Mouse (Mus musculus): ENCODE data around the gene Lgr5. TPM values are rescaled to one million over a fixed set of nuclear protein-coding genes. Genes with fewer than 3 reads are reported as not detected.

Lgr5 gene
- polyA plus RNA-seq, 1 experiment from 2014 or later, result 0.73 TPM

DNA sequence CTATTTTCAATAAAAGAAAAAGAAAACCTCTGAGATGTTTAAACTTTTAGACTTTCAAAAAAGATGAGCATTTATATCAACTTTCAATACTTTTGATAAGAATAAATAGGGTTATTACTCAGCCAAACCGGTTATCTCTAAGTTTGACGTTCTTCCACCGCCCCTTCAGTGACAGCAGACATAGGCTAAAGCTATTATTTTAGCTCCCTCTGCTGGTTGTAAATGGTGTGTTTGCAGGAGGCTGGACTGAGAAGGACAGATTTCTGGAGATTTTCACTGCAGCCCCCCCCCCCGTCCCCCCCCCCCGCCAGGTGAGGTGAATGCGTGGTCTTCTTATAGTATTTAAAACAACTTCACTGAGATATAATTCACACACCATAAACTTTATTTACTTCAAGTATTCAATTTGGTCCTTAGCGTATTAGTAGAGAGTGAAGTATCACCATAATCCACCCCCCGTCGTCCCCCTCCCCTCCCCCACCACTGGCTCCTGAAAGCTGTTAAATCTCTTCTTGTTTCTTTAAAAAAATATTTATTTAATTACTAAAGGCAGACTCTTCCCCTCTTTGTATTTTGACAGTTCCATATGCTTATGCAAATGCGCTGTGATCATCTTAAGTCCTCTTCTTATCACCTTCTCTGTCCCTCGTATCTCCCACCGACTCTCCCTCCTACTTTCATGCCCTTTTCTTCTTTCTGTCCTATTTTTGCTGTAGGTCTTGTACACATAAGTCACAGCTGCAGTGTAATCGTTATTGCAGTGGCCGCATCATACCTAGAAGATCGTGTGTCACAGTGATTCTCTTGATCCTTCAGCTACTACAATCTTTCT is 30.1 kb upstream of the Lgr5 start:
- no peaks in the 10 kb centered on the region for H3K36me3 ChIP-seq (replicated peaks; ENCODE audit: insufficient read depth, low read length)
- H3K4me3 ChIP-seq (ENCODE audit: low read depth, low read length), result no peak overlapping the region
- no peak overlapping the region for H3K27ac ChIP-seq (ENCODE audit: low read depth)
- no peaks in the 10 kb centered on the region for H3K4me1 ChIP-seq (ENCODE audit: insufficient read depth)
- no peaks in the 10 kb centered on the region for H3K9me3 ChIP-seq (ENCODE audit: low read length)
- H3K27me3 ChIP-seq (ENCODE audit: insufficient read depth, low read length), result no peaks in the 10 kb centered on the region
- DNase-seq (no peak), ATAC-seq (no peak)
- no peak overlapping the region for H3K9ac ChIP-seq (replicated peaks)
- peak; percentile 69 for TF ChIP-seq CTCF (IDR thresholded peaks at IDR 0.05; ENCODE audit: low read depth)
- TF ChIP-seq EP300 (IDR thresholded peaks at IDR 0.05; ENCODE audit: low read depth), result no peak
- H3K4me2 ChIP-seq (ENCODE audit: low read depth, low read length), result 0 out of 2 replicates have a peak overlapping the region, but pooled peaks have one; percentile 22
- 17% methylated on average over 12 of the region's 15 CpGs for whole genome bisulfite sequencing (ENCODE audit: insufficient replicate concordance)

DNA sequence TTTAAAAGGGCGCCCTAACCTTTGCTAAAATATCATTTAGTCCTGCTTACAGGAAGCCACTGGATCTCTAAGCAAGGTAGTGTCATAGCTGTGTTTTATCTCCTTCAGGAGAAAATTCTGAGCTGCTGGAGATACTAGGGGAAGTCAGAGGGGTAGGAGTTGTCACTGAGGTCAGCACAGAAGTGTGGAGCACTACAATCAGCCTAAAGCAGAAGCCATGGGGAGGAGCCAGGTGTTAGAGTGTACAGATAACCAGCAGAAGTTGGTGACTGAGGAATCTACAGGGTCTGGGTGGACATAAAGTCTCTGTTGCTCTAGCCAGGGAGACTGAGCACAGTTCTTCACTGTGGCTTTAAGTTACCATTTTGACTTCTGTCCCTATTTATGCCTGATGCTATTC is 8.2 kb upstream of the Lgr5 start:
- Histone ChIP-seq H3K36me3 (replicated peaks; ENCODE audit: insufficient read depth, low read length) (no peaks in the 10 kb centered on the region), H3K4me1 (ENCODE audit: insufficient read depth) (no peaks in the 10 kb centered on the region), H3K27me3 (ENCODE audit: insufficient read depth, low read length) (no peaks in the 10 kb centered on the region), H3K4me2 (ENCODE audit: low read depth, low read length) (no peak overlapping the region), H3K9me3 (ENCODE audit: low read length) (no peaks in the 10 kb centered on the region), H3K4me3 (ENCODE audit: low read depth, low read length) (no peak overlapping the region), H3K27ac (ENCODE audit: low read depth) (no peak overlapping the region), H3K9ac (replicated peaks) (no peak overlapping the region)
- no peak for ATAC-seq
- no peak for DNase-seq
- 90% methylated on average over 1 of the region's 1 CpGs for WGBS (ENCODE audit: insufficient replicate concordance)
- TF ChIP-seq CTCF (IDR thresholded peaks at IDR 0.05; ENCODE audit: low read depth), result no peak
- TF ChIP-seq EP300 (IDR thresholded peaks at IDR 0.05; ENCODE audit: low read depth), result no peak

DNA sequence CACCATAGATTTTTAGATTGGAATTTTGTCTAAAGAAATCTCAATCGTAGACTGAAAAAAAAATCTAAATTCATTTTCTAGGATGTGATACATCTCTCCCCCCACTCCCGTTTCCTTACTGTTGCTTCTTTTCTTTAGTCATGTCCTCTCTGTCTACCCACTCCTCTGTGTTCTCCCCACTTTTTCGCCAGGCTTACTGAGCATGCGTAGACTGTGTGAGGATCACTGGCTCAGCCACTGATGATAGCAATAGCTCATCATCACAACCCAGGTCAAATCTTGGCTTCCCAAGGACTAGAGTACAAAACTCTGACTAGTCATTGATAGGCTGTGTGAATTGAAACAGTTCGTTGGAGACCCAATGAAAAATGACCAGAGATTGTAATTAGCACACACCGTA is 6.1 kb upstream of the Lgr5 start:
- Histone ChIP-seq H3K4me1 (ENCODE audit: insufficient read depth) (no peaks in the 10 kb centered on the region), H3K9ac (replicated peaks) (no peak overlapping the region), H3K27ac (ENCODE audit: low read depth) (no peak overlapping the region), H3K27me3 (ENCODE audit: insufficient read depth, low read length) (no peaks in the 10 kb centered on the region), H3K9me3 (ENCODE audit: low read length) (no peaks in the 10 kb centered on the region), H3K36me3 (replicated peaks; ENCODE audit: insufficient read depth, low read length) (no peaks in the 10 kb centered on the region), H3K4me3 (ENCODE audit: low read depth, low read length) (no peak overlapping the region), H3K4me2 (ENCODE audit: low read depth, low read length) (no peak overlapping the region)
- WGBS (ENCODE audit: insufficient replicate concordance), result 79% methylated on average over 6 of the region's 6 CpGs
- no peak for TF ChIP-seq CTCF (IDR thresholded peaks at IDR 0.05; ENCODE audit: low read depth)
- ATAC-seq, result no peak
- DNase-seq, result no peak

DNA sequence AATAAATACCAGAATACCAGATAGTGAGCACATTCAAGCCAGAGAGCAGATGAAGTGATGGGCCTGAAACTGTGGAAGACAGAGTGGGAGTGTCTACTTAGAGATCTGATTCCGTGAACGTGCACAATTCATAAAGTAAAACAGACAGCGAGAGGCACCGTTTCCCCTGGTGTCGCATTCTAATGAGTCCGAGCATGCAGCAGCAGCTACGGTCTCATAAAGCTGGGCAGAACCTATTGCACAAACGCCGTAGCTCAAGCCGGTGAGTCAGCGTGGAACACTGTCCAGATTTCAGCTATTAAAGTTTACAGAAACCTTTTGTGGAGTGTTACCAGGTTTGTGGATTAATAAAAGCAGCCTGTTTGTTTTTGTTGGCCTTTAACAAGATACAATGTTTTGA is 5.6 kb upstream of the Lgr5 start:
- no peak overlapping the region for H3K4me2 ChIP-seq (ENCODE audit: low read depth, low read length)

DNA sequence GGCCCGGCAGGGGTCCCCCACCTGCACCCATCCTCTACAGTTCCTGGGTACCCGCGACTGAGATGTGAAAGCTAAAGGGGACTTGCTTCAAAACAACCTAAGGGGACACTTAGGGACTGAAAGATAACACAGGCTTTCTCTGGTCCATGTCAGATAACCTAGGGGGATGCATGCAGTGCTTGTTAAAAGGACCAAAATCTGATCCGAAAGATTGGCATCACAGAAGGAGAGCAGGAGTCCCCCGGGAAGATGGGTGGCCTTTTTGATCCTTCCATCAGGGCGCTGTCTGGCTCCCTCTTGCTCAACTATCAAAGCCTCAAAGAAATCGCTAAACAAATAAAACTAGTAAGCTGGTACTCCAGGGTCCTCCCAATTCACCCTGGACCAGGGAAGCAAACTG is 399 bp upstream of the Lgr5 start:
- no peak overlapping the region for H3K27ac ChIP-seq (ENCODE audit: low read depth)
- no peak for ATAC-seq
- H3K4me3 ChIP-seq (ENCODE audit: low read depth, low read length), result peak overlapping the region; percentile 48
- no peaks in the 10 kb centered on the region for H3K36me3 ChIP-seq (replicated peaks; ENCODE audit: insufficient read depth, low read length)
- no peak for TF ChIP-seq CTCF (IDR thresholded peaks at IDR 0.05; ENCODE audit: low read depth)
- TF ChIP-seq EP300 (IDR thresholded peaks at IDR 0.05; ENCODE audit: low read depth), result no peak
- H3K4me2 ChIP-seq (ENCODE audit: low read depth, low read length), result peak overlapping the region; percentile 76
- peaks cover 12% of the 10 kb centered on the region for H3K4me1 ChIP-seq (ENCODE audit: insufficient read depth)
- H3K9ac ChIP-seq (replicated peaks), result no peak overlapping the region
- no peaks in the 10 kb centered on the region for H3K9me3 ChIP-seq (ENCODE audit: low read length)
- H3K27me3 ChIP-seq (ENCODE audit: insufficient read depth, low read length), result peaks cover 21% of the 10 kb centered on the region
- 5% methylated on average over 7 of the region's 7 CpGs for WGBS (ENCODE audit: insufficient replicate concordance)
- no peak for DNase-seq

More for the DNA sequence above, 5.6 kb upstream of the Lgr5 start:
- DNase-seq (no peak), ATAC-seq (no peak)
- Histone ChIP-seq H3K27ac (ENCODE audit: low read depth) (no peak overlapping the region), H3K36me3 (replicated peaks; ENCODE audit: insufficient read depth, low read length) (no peaks in the 10 kb centered on the region), H3K27me3 (ENCODE audit: insufficient read depth, low read length) (peaks cover 1% of the 10 kb centered on the region), H3K4me3 (ENCODE audit: low read depth, low read length) (no peak overlapping the region), H3K4me1 (ENCODE audit: insufficient read depth) (no peaks in the 10 kb centered on the region), H3K9me3 (ENCODE audit: low read length) (no peaks in the 10 kb centered on the region), H3K9ac (replicated peaks) (no peak overlapping the region)
- WGBS (ENCODE audit: insufficient replicate concordance), result 80% methylated on average over 11 of the region's 11 CpGs
- TF ChIP-seq CTCF (IDR thresholded peaks at IDR 0.05; ENCODE audit: low read depth), result no peak
- no peak for TF ChIP-seq EP300 (IDR thresholded peaks at IDR 0.05; ENCODE audit: low read depth)

DNA sequence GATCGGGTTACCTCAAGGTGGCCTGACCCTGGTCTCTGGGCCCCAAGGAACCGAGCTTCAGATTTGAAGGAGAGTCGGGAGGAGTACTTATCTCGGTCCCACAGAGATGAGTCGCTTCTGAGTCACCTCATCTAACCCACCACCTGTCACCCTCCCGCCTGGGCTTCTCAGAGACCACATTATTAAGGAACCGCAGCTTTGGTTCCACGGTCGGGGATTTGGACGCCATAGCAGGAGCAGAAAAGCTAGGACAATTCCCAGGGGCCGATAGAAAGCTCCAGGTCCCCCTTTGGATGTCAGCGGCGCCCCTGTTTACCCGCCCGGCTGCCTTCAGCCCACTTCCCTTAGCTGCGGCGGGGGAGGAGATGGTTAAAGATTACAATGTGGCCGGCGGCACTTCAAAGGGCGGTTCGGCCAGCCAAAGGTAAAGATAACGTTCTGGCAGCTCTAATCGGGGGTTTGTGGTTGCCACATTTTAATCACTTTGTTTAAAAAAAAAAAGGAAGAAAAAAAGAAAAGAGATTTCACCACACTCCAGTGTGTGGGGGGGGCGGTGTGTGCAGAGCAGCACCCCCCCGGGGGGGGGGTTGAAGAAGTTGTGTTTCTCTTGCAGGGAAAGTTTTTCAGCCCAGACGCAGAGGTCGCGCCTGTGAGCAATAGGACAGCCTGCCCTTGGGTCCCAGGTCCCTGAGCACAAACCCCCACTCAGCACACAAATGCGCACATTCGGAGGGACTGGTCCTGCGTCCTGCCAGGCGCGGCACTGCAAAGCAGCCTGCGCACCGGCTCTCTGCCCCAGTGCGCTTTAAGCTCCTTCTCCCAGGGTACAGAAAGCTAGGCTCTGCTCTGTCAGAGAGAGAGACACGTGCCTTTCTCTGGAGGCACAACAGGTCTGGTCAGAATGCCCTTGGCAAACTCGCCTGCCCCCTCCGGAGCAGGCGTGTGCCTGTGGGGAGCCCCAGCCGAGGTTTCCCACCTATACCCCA is 1.0 kb downstream of the Lgr5 start:
- Histone ChIP-seq H3K9ac (replicated peaks) (no peak overlapping the region; the same call in 1 of the 2 replicates), H3K4me3 (ENCODE audit: low read depth, low read length) (peak overlapping the region; percentile 48), H3K27ac (ENCODE audit: low read depth) (no peak overlapping the region), H3K27me3 (ENCODE audit: insufficient read depth, low read length) (peaks cover 21% of the 10 kb centered on the region), H3K9me3 (ENCODE audit: low read length) (no peaks in the 10 kb centered on the region), H3K36me3 (replicated peaks; ENCODE audit: insufficient read depth, low read length) (no peaks in the 10 kb centered on the region), H3K4me2 (ENCODE audit: low read depth, low read length) (peak overlapping the region; percentile 76), H3K4me1 (ENCODE audit: insufficient read depth) (peaks cover 12% of the 10 kb centered on the region)
- DNase-seq, result peak; percentile 61
- TF ChIP-seq CTCF (IDR thresholded peaks at IDR 0.05; ENCODE audit: low read depth) (no peak), EP300 (IDR thresholded peaks at IDR 0.05; ENCODE audit: low read depth) (no peak)
- WGBS (ENCODE audit: insufficient replicate concordance), result 0% methylated on average over 41 of the region's 41 CpGs
- peak; percentile 67 for ATAC-seq

Measured in liver, postnatal 0 days (tissue).